Mouse (Mus musculus) embryonic facial prominence, embryonic 10.5 days (tissue): ENCODE data around the gene Ptpre. TPM values are rescaled to one million over a fixed set of nuclear protein-coding genes. Genes with fewer than 3 reads are reported as not detected.

ENCODE experiments used
- DNase-seq: peaks from one replicate; pipeline ENCODE4 v3.0.0-alpha.2; 2017; ENCODE audit warnings: low spot score
- H3K27ac ChIP-seq: fragments of 300-500 bp; sonication (generic); replicated peaks from 2 replicates; pipeline ENCODE4 v1.5.1; 2016; ENCODE audit warnings: mild to moderate bottlenecking
- H3K27me3 ChIP-seq: fragments of 300-500 bp; sonication (generic); replicated peaks from 2 replicates; pipeline ENCODE4 v1.6.1; 2016; ENCODE audit warnings: low read depth, mild to moderate bottlenecking; ENCODE audit not compliant: poor library complexity, severe bottlenecking
- H3K36me3 ChIP-seq: fragments of 300-500 bp; sonication (generic); replicated peaks from 2 replicates; pipeline ENCODE4 v1.6.1; 2016; ENCODE audit warnings: mild to moderate bottlenecking, moderate library complexity
- H3K4me1 ChIP-seq: fragments of 300-500 bp; sonication (generic); 2 replicates; pipeline ENCODE4 v1.6.1; 2016
- H3K4me3 ChIP-seq: fragments of 300-500 bp; sonication (generic); 2 replicates; pipeline ENCODE4 v1.5.1; 2016; ENCODE audit warnings: mild to moderate bottlenecking, moderate library complexity
- H3K9me3 ChIP-seq: fragments of 300-500 bp; sonication (generic); 2 replicates; pipeline ENCODE4 v1.6.1; 2016; ENCODE audit warnings: mild to moderate bottlenecking
- WGBS: fragments of 180-500 bp; shearing (Covaris S2); methylation state at CpG from one replicate; pipeline ENCODE4 v1.1.7; 2016; 5-methylcytosine and 5-hydroxymethylcytosine counted together
- polyA plus RNA-seq: library from polyadenylated mRNA; unstranded; fragments of >200 nt; fragmentation: Nextera tagmentation; extraction: Ambion mirVana; gene quantifications from 2 replicates; pipeline ENCODE4 v1.2.1, GENCODE M21; 2016

Gene Ptpre
- polyA plus RNA-seq, 1 experiment from 2014 or later: 1.0 TPM

DNA sequence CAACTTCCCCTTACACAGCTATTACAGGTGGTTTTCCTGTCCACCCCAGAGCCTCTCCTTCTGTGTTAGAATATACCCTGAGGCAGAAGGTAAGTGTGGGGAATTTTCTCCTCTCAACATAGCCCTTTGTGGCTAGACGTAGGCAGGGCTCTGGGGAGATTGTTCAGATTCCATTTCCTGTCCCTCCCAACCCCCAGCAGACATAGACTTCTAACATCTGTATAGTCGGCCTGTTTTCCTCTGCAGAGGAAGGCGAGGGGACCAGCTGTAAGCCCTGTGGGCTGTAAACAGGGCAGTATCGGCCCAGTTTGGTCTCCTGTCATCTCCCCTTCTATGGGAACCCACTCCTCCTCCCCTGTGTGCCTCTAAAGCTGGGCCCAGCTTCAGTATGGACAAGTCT lies 20.1 kb upstream of the Ptpre start:
- H3K4me3 ChIP-seq: no peak overlapping the region

DNA sequence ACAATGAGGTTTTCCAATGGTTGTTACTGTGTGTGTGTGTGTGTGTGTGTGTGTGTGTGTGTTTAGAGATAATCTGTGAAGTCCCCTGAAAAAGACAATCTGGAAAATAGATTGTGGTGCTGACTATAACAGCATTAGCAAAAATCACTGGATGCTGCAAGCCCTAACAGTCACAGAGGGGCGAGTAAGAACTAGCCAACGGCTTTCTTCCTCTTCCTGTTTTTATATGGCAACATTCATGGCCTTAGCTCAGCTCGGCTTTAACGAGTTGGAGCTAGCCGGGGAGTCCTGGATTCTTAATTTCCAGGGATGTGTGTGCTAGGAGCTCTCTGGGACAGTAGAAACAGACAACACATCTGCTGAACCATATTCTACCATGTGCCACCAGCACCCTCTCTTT lies 17.0 kb upstream of the Ptpre start:
- H3K9me3 ChIP-seq: no peaks in the 10 kb centered on the region
- WGBS: 81% methylated on average over 5 of the region's 5 CpGs
- DNase-seq: no peak
- peaks cover 18% of the 10 kb centered on the region for H3K4me1 ChIP-seq
- H3K36me3 ChIP-seq: no peaks in the 10 kb centered on the region
- no peak overlapping the region for H3K27ac ChIP-seq
- no peak overlapping the region for H3K4me3 ChIP-seq
- H3K27me3 ChIP-seq: no peaks in the 10 kb centered on the region

More for the DNA sequence above, 20.1 kb upstream of the Ptpre start:
- H3K27ac ChIP-seq: no peak overlapping the region
- H3K4me1 ChIP-seq: peaks cover 18% of the 10 kb centered on the region
- 42% methylated on average over 4 of the region's 4 CpGs for WGBS
- no peaks in the 10 kb centered on the region for H3K27me3 ChIP-seq
- no peaks in the 10 kb centered on the region for H3K36me3 ChIP-seq
- no peaks in the 10 kb centered on the region for H3K9me3 ChIP-seq
- no peak for DNase-seq

DNA sequence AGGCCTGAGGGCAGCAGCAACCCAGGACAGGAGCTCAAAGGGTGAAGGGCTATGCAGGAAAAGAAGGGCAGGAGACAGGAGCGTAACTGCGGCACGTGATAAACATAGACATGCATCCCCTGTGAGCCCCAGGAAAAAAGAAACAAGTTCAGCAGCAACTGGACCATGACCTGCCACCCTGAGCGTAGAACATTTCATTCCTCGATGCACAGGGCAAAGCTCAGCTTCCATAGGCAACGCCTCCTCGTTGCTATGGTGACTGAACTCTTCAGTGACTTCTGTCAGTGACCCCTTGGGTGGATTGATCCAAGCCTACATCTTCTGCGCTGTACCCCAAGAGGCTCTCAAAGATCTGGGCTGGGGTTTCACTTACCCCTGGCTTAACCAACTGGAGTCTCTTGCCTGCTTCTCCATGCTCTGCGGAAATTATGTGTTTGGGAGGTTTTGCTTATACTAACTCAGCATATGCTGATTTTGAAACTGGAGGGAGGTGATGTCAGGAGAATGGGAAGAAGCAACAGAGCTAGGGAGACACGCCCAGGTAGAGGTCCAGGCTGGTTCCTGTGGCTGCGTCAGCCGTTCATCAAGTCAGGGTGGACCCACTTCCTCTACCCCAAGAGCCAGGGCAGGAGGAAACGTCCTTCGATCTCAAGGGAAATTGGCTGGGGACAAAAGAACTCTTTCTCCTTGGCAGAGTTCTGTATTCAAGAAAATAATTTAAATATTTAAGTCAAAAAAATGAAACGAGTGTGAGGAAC lies 15.3 kb upstream of the Ptpre start:
- Histone ChIP-seq H3K36me3 (no peaks in the 10 kb centered on the region), H3K27ac (no peak overlapping the region), H3K4me3 (no peak overlapping the region), H3K9me3 (no peaks in the 10 kb centered on the region), H3K27me3 (no peaks in the 10 kb centered on the region), H3K4me1 (peaks cover 15% of the 10 kb centered on the region)
- no peak for DNase-seq
- WGBS: 71% methylated on average over 15 of the region's 15 CpGs

DNA sequence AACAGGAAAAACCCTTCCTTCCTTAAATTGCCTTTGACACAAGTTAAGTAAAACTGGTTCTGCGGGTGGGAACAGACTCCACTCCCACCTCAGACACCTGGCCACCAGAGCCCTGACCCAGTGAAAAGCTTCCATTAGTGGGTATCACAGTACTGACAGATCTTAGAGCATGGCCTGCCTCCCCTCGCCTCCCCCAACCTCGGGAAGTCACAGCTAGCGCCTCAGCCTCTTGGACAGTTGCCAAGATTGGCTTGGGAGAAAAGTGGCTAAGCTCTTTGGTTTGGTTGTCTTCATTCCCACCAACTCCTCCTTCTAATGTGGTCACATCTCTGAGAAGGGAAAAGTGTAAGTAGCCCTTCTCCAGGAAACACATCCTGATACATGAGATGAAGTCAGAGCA lies 13.3 kb upstream of the Ptpre start:
- no peak for DNase-seq
- no peaks in the 10 kb centered on the region for H3K9me3 ChIP-seq
- H3K4me1 ChIP-seq: peaks cover 8% of the 10 kb centered on the region
- no peaks in the 10 kb centered on the region for H3K27me3 ChIP-seq
- 84% methylated on average over 4 of the region's 4 CpGs for WGBS
- no peak overlapping the region for H3K4me3 ChIP-seq
- no peaks in the 10 kb centered on the region for H3K36me3 ChIP-seq
- H3K27ac ChIP-seq: no peak overlapping the region

DNA sequence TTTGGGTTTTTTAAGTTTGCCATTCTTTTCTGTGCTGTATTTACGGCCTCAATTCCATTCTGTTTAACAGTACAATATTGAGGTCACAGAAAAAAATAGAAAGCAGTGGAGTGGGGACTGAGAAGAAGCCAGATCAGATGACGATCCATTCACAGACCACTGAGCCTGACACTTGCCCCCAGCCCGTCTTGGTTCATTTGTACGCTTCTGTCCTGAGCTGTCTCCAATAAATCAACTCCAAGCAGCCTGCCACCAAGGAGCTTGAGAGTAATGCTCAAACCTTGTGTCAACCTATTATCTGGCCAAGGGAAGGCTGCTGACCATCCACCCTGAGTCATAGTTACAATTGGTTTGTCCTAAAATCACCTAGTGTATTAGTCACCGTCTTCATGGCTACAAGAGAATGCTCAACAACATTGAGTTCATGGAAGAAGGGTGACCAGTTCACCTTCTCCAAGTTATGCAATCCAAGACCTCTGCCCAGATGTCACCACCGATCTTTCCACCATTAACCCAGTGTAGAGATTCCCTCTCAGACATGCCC lies 12.8 kb upstream of the Ptpre start:
- H3K27me3 ChIP-seq: no peaks in the 10 kb centered on the region
- H3K27ac ChIP-seq: no peak overlapping the region
- no peak overlapping the region for H3K4me3 ChIP-seq
- WGBS: 88% methylated on average over 6 of the region's 6 CpGs
- no peaks in the 10 kb centered on the region for H3K36me3 ChIP-seq
- H3K9me3 ChIP-seq: no peaks in the 10 kb centered on the region
- no peak for DNase-seq
- peaks cover 8% of the 10 kb centered on the region for H3K4me1 ChIP-seq

DNA sequence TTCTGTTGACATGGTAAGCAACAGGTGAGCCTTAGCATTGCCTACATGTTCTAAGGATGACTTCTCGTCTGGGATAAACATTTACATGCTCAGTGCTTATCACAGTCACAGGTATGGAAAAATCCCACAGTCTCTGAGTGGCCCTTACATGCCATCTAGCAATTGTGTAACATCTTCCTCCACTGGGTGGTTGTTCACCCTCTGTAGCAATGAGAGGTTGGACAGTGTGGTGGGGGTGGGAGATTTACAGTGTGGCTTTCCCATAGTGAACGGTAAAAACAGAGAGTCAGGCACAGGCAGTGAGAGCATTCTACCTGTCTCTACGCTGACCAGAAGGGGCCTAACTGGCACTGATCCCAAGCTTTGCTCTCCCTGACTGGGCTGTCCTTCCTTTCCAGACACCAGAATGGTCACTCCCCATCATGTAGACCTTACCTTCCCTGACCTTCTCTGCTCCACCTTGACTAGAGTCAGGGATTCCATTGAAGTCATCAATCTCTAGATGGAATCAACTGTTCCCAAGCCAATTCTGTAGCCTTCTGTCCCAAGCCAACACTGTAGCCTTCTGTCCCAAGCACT lies 10.6 kb upstream of the Ptpre start:
- WGBS: 90% methylated on average over 3 of the region's 3 CpGs

DNA sequence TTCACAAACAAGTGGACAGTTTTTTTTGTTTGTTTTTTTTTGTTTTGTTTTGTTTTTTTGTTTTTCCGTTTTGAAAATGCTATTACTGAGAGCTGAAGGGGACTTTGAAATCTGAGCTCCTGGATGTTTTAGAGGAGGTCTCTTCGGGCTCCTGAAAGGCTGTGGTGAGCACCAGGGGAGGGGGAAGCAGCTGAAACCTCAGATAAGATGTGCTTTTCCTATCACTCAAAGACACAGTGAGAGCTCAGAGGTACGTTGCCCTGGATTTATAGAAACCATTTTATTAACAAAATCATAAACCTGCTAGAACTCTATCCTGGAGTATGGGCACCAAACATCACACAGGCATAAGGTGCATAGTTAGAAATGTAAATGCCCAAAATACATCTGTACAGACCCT lies 10.1 kb upstream of the Ptpre start:
- Histone ChIP-seq H3K36me3 (no peaks in the 10 kb centered on the region), H3K4me1 (no peaks in the 10 kb centered on the region), H3K27me3 (no peaks in the 10 kb centered on the region), H3K9me3 (no peaks in the 10 kb centered on the region), H3K27ac (no peak overlapping the region), H3K4me3 (no peak overlapping the region)
- WGBS: 61% methylated on average over 3 of the region's 3 CpGs
- no peak for DNase-seq

More for the DNA sequence above, 10.6 kb upstream of the Ptpre start:
- Histone ChIP-seq H3K4me3 (no peak overlapping the region), H3K36me3 (no peaks in the 10 kb centered on the region), H3K27ac (no peak overlapping the region), H3K27me3 (no peaks in the 10 kb centered on the region), H3K9me3 (no peaks in the 10 kb centered on the region), H3K4me1 (peaks cover 5% of the 10 kb centered on the region)
- DNase-seq: no peak

DNA sequence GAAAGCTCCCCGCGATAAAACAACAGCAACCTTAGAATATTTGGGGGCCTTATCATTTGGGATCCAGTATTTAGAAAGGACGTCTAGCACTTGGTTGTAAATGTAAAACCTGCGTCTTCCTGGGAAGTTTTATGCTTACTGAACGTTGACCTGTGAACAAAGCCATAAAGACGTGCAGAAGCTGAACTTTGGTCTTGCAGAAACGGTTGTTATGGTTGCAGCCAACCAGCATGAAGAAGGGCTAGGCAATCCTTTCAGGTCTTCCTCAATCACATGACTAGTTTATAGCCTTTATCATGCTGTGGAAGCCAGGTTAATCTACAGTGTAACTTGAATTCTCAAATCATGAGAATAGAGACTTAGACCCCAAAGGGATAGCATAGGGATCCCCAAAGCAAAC lies 8.8 kb upstream of the Ptpre start, which contains the start of gene Clrn3:
TSS of gene Clrn3 (minus strand) at position 140 of the 400 bp plus-strand sequence.
- Histone ChIP-seq H3K4me3 (no peak within 1 kb of the TSS), H3K36me3 (no peaks in the 10 kb centered on the region)
- WGBS: 90% methylated on average over 7 of the region's 7 CpGs

DNA sequence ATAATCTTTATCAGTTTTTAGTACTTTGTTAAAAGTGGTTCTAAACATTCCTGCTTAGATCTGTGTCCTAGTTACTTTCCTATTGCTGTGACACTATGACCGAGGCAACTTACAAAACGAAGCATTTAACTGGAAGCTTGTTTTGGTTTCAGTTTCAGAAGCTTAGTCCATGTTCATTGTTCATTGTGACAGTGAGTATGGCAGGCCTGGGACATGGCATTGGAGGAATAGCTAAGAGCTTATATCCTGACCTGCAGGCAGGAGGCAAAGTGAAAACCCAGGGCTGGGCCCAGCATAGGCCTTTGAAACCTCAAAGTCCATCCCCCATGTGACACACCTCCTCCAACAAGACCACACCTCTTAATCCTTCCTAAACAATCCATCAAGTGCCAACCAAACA lies 8.2 kb upstream of the Ptpre start:
- no peak for DNase-seq
- WGBS: 88% methylated on average over 2 of the region's 2 CpGs
- H3K4me3 ChIP-seq: no peak overlapping the region
- no peaks in the 10 kb centered on the region for H3K27me3 ChIP-seq
- no peaks in the 10 kb centered on the region for H3K9me3 ChIP-seq
- no peaks in the 10 kb centered on the region for H3K36me3 ChIP-seq
- H3K27ac ChIP-seq: no peak overlapping the region
- no peaks in the 10 kb centered on the region for H3K4me1 ChIP-seq

More for the DNA sequence above, 8.8 kb upstream of the Ptpre start, which contains the start of gene Clrn3:
- Histone ChIP-seq H3K27ac (no peak within 1 kb of the TSS), H3K4me1 (no peaks in the 10 kb centered on the region), H3K27me3 (no peaks in the 10 kb centered on the region), H3K9me3 (no peaks in the 10 kb centered on the region)
- DNase-seq: no peak

DNA sequence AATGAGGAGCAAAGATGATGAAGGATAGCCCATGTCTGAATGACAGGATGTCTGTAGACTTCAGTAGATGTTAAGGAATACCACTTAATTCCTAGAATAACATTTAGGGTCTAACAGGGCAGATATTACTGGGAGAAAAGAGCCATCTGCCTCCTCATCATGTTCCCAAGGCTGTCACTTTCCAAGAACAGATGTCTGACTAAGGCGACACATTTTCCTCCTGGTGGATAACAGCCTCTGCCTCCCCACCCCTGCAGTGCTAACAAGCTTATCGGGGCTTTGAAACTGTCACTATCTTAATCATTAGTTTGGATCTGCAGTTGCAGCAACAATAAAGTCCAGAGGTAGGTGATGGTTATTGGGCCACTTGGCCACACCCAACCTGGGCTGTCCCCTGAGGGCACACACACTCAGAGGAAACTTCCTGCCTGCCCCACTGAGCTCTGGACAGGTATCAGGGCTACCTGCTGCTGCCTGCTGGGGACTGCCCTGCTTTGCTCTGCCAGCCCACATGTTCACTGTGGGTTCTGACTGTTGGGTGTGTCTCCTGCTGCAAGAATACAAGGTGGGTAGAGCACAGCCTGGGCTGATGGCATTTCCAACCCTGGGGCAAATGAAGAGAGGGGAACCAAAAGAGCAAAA lies 2.6 kb upstream of the Ptpre start:
- WGBS: 75% methylated on average over 2 of the region's 2 CpGs
- no peak for DNase-seq
- no peak overlapping the region for H3K4me3 ChIP-seq

DNA sequence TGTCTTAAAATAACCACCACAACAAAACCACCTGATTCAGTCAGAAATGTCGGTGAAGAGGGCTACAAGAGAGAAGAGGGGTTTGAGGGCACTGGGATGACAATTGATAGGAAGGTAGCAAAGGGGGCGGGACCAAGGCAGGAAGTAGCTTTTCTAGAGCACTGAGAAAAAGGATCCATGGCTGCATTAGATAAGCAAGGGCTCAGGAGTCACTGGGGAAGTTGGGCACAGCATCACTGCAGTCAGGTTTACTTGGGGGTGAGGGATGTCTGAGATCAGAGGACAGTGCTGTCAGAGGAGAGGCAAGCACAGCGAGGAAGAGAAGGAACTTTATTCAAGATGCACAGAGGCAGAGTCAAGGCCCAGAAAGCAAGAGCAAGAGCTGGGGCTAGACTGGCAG lies 1.4 kb upstream of the Ptpre start:
- no peak for DNase-seq
- peaks cover 30% of the 10 kb centered on the region for H3K27me3 ChIP-seq
- H3K27ac ChIP-seq: no peak overlapping the region
- no peaks in the 10 kb centered on the region for H3K9me3 ChIP-seq
- no peak overlapping the region for H3K4me3 ChIP-seq
- peaks cover 13% of the 10 kb centered on the region for H3K4me1 ChIP-seq
- no peaks in the 10 kb centered on the region for H3K36me3 ChIP-seq
- 84% methylated on average over 3 of the region's 3 CpGs for WGBS

More for the DNA sequence above, 2.6 kb upstream of the Ptpre start:
- Histone ChIP-seq H3K4me1 (peaks cover 13% of the 10 kb centered on the region), H3K9me3 (no peaks in the 10 kb centered on the region), H3K27me3 (peaks cover 21% of the 10 kb centered on the region), H3K27ac (no peak overlapping the region), H3K36me3 (no peaks in the 10 kb centered on the region)

DNA sequence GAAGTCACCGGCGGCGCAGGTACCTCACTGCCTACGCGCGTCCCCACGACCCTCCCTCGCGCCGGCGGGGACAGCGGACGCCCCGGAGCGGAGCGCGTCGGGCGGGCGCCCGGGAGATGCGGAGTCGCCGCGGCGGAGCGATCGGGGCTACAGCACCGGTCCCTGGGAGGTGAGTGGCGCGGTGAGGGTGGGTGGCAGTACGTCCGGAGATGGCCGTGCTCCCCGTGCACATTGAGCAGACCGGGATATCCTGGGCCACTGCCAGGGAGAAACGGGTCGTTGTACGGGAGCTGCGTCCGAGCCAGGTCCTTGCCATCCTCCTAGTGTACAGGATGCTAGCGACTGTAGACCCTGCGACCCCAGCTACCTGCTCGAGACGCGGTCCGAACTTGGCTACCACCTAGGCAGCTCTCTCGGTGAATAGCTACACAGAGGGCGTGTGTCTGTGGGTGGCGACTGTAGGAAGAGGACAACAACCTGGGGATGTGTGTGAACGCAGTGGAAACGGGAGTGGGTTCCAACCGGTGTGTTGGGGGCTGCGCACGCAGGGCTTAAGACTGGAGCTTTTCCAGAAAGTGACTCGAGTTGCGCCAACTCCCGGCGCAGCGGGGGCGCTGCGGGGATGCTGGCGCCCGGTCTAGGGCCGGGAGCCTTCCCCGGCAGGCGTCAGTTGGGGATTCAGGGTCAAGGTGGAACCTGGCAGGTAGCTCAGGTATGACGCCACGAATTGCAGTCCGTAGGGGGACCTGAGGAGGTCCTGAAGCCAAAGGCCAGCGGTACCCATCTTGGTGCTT lies 864 bp downstream of the Ptpre start:
- peak; percentile 50 for DNase-seq
- Histone ChIP-seq H3K27me3 (peaks cover 30% of the 10 kb centered on the region), H3K4me3 (peak overlapping the region; percentile 73), H3K9me3 (no peaks in the 10 kb centered on the region), H3K4me1 (peaks cover 13% of the 10 kb centered on the region), H3K27ac (peak overlapping the region; percentile 68; the same call in 1 of the 2 replicates), H3K36me3 (no peaks in the 10 kb centered on the region)
- under 1% methylated on average over 71 of the region's 71 CpGs for WGBS
